Mouse (Mus musculus): ENCODE measurements around the gene Coro2b.

Coro2b gene

GRCm38 (mm10) chr9:62539251-62539711 lies 2.4 kb upstream of the Coro2b start:
- DNase-seq, result no peak

GRCm38 (mm10) chr9:62537941-62538340 lies 1.1 kb upstream of the Coro2b start:
- no peak for DNase-seq

GRCm38 (mm10) chr9:62536119-62536654 lies 657 bp downstream of the Coro2b start:
- DNase-seq, result no peak

- no peak for DNase-seq
These were observed 1.3 kb downstream of the Coro2b start for GRCm38 (mm10) chr9:62535566-62535965.

GRCm38 (mm10) chr9:62534691-62535090 lies 2.2 kb downstream of the Coro2b start:
- DNase-seq, result no peak

GRCm38 (mm10) chr9:62534158-62534557 lies 2.7 kb downstream of the Coro2b start:
- DNase-seq, result no peak

GRCm38 (mm10) chr9:62532876-62533275 lies 4.0 kb downstream of the Coro2b start:
- DNase-seq, result no peak

- no peak for DNase-seq
These were observed 5.2 kb downstream of the Coro2b start for GRCm38 (mm10) chr9:62531459-62532275.

- DNase-seq, result no peak
These were observed 8.3 kb downstream of the Coro2b start for GRCm38 (mm10) chr9:62528527-62528926.

GRCm38 (mm10) chr9:62526858-62527257 lies 10.0 kb downstream of the Coro2b start:
- no peak for DNase-seq

- DNase-seq, result no peak
These were observed 10.4 kb downstream of the Coro2b start for GRCm38 (mm10) chr9:62526451-62526850.

- DNase-seq, result no peak
These were observed 12.0 kb downstream of the Coro2b start for GRCm38 (mm10) chr9:62524761-62525308.

- peak; percentile 51 to 57 for DNase-seq
These were observed 13.9 kb downstream of the Coro2b start for GRCm38 (mm10) chr9:62522791-62523471.

- DNase-seq, result peak; percentile 42 to 50
These were observed 14.6 kb downstream of the Coro2b start for GRCm38 (mm10) chr9:62522211-62522610.

- no peak for DNase-seq
These were observed 15.3 kb downstream of the Coro2b start for GRCm38 (mm10) chr9:62521541-62521940.

GRCm38 (mm10) chr9:62520933-62521332 lies 15.9 kb downstream of the Coro2b start:
- DNase-seq, result no peak

GRCm38 (mm10) chr9:62519787-62520503 lies 16.9 kb downstream of the Coro2b start:
- DNase-seq, result no peak

GRCm38 (mm10) chr9:62519334-62519733 lies 17.5 kb downstream of the Coro2b start:
- no peak for DNase-seq

- no peak for DNase-seq
These were observed 18.3 kb downstream of the Coro2b start for GRCm38 (mm10) chr9:62518572-62518971.

- peak in 1 of 2 experiments; percentile 27 for DNase-seq
These were observed 19.5 kb downstream of the Coro2b start for GRCm38 (mm10) chr9:62517112-62517957.

- no peak for DNase-seq
These were observed 21.7 kb downstream of the Coro2b start for GRCm38 (mm10) chr9:62515138-62515537.

Measured in kidney, adult 8-10 months (tissue).